Mouse (Mus musculus): ENCODE measurements around the gene Adamts20.

The Adamts20 gene

GRCm38 (mm10) chr15:94254091-94254860, 210.9 kb downstream of the Adamts20 start:
- no peak for TF ChIP-seq GATA4 (IDR thresholded peaks at IDR 0.05; ENCODE audit: insufficient replicate concordance, low read length)

- TF ChIP-seq GATA4 (IDR thresholded peaks at IDR 0.05; ENCODE audit: insufficient replicate concordance, low read length) = no peak
Measured at GRCm38 (mm10) chr15:94252962-94253712, 212.1 kb downstream of the Adamts20 start.

- peak; percentile 43; the same call in 1 of the 2 replicates for TF ChIP-seq GATA4 (IDR thresholded peaks at IDR 0.05; ENCODE audit: insufficient replicate concordance, low read length)
Measured at GRCm38 (mm10) chr15:94249766-94250165, 215.5 kb downstream of the Adamts20 start.

- no peak for TF ChIP-seq GATA4 (IDR thresholded peaks at IDR 0.05; ENCODE audit: insufficient replicate concordance, low read length)
Measured at GRCm38 (mm10) chr15:94248386-94248785, 216.8 kb downstream of the Adamts20 start.

GRCm38 (mm10) chr15:94246669-94247068, 218.5 kb downstream of the Adamts20 start:
- TF ChIP-seq GATA4 (IDR thresholded peaks at IDR 0.05; ENCODE audit: insufficient replicate concordance, low read length) = no peak

- TF ChIP-seq GATA4 (IDR thresholded peaks at IDR 0.05; ENCODE audit: insufficient replicate concordance, low read length) = no peak
Measured at GRCm38 (mm10) chr15:94244336-94244735, 220.9 kb downstream of the Adamts20 start.

GRCm38 (mm10) chr15:94242133-94242532, 223.1 kb downstream of the Adamts20 start:
- no peak for TF ChIP-seq GATA4 (IDR thresholded peaks at IDR 0.05; ENCODE audit: insufficient replicate concordance, low read length)

GRCm38 (mm10) chr15:94239637-94240036, 225.6 kb downstream of the Adamts20 start:
- TF ChIP-seq GATA4 (IDR thresholded peaks at IDR 0.05; ENCODE audit: insufficient replicate concordance, low read length) = no peak

- no peak for TF ChIP-seq GATA4 (IDR thresholded peaks at IDR 0.05; ENCODE audit: insufficient replicate concordance, low read length)
Measured at GRCm38 (mm10) chr15:94239127-94239526, 226.1 kb downstream of the Adamts20 start.

GRCm38 (mm10) chr15:94238058-94238876, 227.0 kb downstream of the Adamts20 start:
- no peak for TF ChIP-seq GATA4 (IDR thresholded peaks at IDR 0.05; ENCODE audit: insufficient replicate concordance, low read length)

GRCm38 (mm10) chr15:94236726-94237125, 228.5 kb downstream of the Adamts20 start:
- no peak for TF ChIP-seq GATA4 (IDR thresholded peaks at IDR 0.05; ENCODE audit: insufficient replicate concordance, low read length)

GRCm38 (mm10) chr15:94236121-94236520, 229.1 kb downstream of the Adamts20 start:
- no peak for TF ChIP-seq GATA4 (IDR thresholded peaks at IDR 0.05; ENCODE audit: insufficient replicate concordance, low read length)

- TF ChIP-seq GATA4 (IDR thresholded peaks at IDR 0.05; ENCODE audit: insufficient replicate concordance, low read length) = no peak
Measured at GRCm38 (mm10) chr15:94235190-94235589, 230.0 kb downstream of the Adamts20 start.

- no peak for TF ChIP-seq GATA4 (IDR thresholded peaks at IDR 0.05; ENCODE audit: insufficient replicate concordance, low read length)
Measured at GRCm38 (mm10) chr15:94231246-94231645, 234.0 kb downstream of the Adamts20 start.

GRCm38 (mm10) chr15:94227388-94227787, 237.8 kb downstream of the Adamts20 start:
- no peak for TF ChIP-seq GATA4 (IDR thresholded peaks at IDR 0.05; ENCODE audit: insufficient replicate concordance, low read length)

Data from liver, adult (tissue).